Mouse (Mus musculus): ENCODE measurements around the gene Tpk1. TPM values are rescaled to one million over a fixed set of nuclear protein-coding genes. Genes with fewer than 3 reads are reported as not detected.
"Not testable (repeated sequence)": the region's sequence is repeated elsewhere in the genome, so short reads cannot be mapped to it uniquely, and the experiment has no call there.

Tpk1 gene
- polyA plus RNA-seq, 1 experiment = 33.1 TPM

GRCm38 (mm10) chr6:43642375-43642774 lies 23.7 kb downstream of the Tpk1 start:
- no peak for TF ChIP-seq CTCF (conservative IDR thresholded peaks at IDR 0.05; ENCODE audit: insufficient read depth, insufficient read length, low read depth, low read length)
- TF ChIP-seq POLR2A (IDR thresholded peaks at IDR 0.05; ENCODE audit: low read depth, low read length) = no peak
- 52% methylated on average over 5 of the region's 5 CpGs for WGBS
- no peak for DNase-seq
- H3K27ac ChIP-seq (ENCODE audit: insufficient read depth, low read depth, low read length) = no peak overlapping the region
- H3K27me3 ChIP-seq (replicated peaks; ENCODE audit: control insufficient read depth, insufficient read depth, low read length) = no peaks in the 10 kb centered on the region
- no peak overlapping the region for H3K4me3 ChIP-seq (ENCODE audit: insufficient read depth, low read depth, low read length)
- no peaks in the 10 kb centered on the region for H3K36me3 ChIP-seq (ENCODE audit: control insufficient read depth, insufficient read depth, low read length)
- peaks cover 3% of the 10 kb centered on the region; the same call in 1 of the 2 replicates for H3K4me1 ChIP-seq (ENCODE audit: control insufficient read depth, insufficient read depth, low read length)

- peaks cover 3% of the 10 kb centered on the region; the same call in 1 of the 2 replicates for H3K4me1 ChIP-seq (ENCODE audit: control insufficient read depth, insufficient read depth, low read length)
- DNase-seq = no peak
- H3K27me3 ChIP-seq (replicated peaks; ENCODE audit: control insufficient read depth, insufficient read depth, low read length) = no peaks in the 10 kb centered on the region
- H3K36me3 ChIP-seq (ENCODE audit: control insufficient read depth, insufficient read depth, low read length) = no peaks in the 10 kb centered on the region
- TF ChIP-seq POLR2A (IDR thresholded peaks at IDR 0.05; ENCODE audit: low read depth, low read length) = no peak
- TF ChIP-seq CTCF (conservative IDR thresholded peaks at IDR 0.05; ENCODE audit: insufficient read depth, insufficient read length, low read depth, low read length) = no peak
- H3K27ac ChIP-seq (ENCODE audit: insufficient read depth, low read depth, low read length) = no peak overlapping the region
- no peak overlapping the region for H3K4me3 ChIP-seq (ENCODE audit: insufficient read depth, low read depth, low read length)
These were observed 25.5 kb downstream of the Tpk1 start for GRCm38 (mm10) chr6:43640621-43641020.

- no peak overlapping the region for H3K4me3 ChIP-seq (ENCODE audit: insufficient read depth, low read depth, low read length)
- H3K27ac ChIP-seq (ENCODE audit: insufficient read depth, low read depth, low read length) = no peak overlapping the region
- DNase-seq = no peak
- 84% methylated on average over 1 of the region's 1 CpGs for WGBS
- no peak for TF ChIP-seq CTCF (conservative IDR thresholded peaks at IDR 0.05; ENCODE audit: insufficient read depth, insufficient read length, low read depth, low read length)
- TF ChIP-seq POLR2A (IDR thresholded peaks at IDR 0.05; ENCODE audit: low read depth, low read length) = no peak
- peaks cover 3% of the 10 kb centered on the region; the same call in 1 of the 2 replicates for H3K4me1 ChIP-seq (ENCODE audit: control insufficient read depth, insufficient read depth, low read length)
- no peaks in the 10 kb centered on the region for H3K27me3 ChIP-seq (replicated peaks; ENCODE audit: control insufficient read depth, insufficient read depth, low read length)
- H3K36me3 ChIP-seq (ENCODE audit: control insufficient read depth, insufficient read depth, low read length) = no peaks in the 10 kb centered on the region
These were observed 27.2 kb downstream of the Tpk1 start for GRCm38 (mm10) chr6:43638865-43639264.

- no peak for DNase-seq
- 54% methylated on average over 3 of the region's 3 CpGs for WGBS
- no peaks in the 10 kb centered on the region for H3K4me1 ChIP-seq (ENCODE audit: control insufficient read depth, insufficient read depth, low read length)
- TF ChIP-seq CTCF (conservative IDR thresholded peaks at IDR 0.05; ENCODE audit: insufficient read depth, insufficient read length, low read depth, low read length) (no peak), POLR2A (IDR thresholded peaks at IDR 0.05; ENCODE audit: low read depth, low read length) (no peak)
- H3K36me3 ChIP-seq (ENCODE audit: control insufficient read depth, insufficient read depth, low read length) = no peaks in the 10 kb centered on the region
- no peak overlapping the region for H3K4me3 ChIP-seq (ENCODE audit: insufficient read depth, low read depth, low read length)
- no peak overlapping the region for H3K27ac ChIP-seq (ENCODE audit: insufficient read depth, low read depth, low read length)
- no peaks in the 10 kb centered on the region for H3K27me3 ChIP-seq (replicated peaks; ENCODE audit: control insufficient read depth, insufficient read depth, low read length)
These were observed 28.0 kb downstream of the Tpk1 start for GRCm38 (mm10) chr6:43638119-43638518.

- H3K27ac ChIP-seq (ENCODE audit: insufficient read depth, low read depth, low read length) = no peak overlapping the region
- DNase-seq = no peak
- H3K36me3 ChIP-seq (ENCODE audit: control insufficient read depth, insufficient read depth, low read length) = no peaks in the 10 kb centered on the region
- H3K27me3 ChIP-seq (replicated peaks; ENCODE audit: control insufficient read depth, insufficient read depth, low read length) = no peaks in the 10 kb centered on the region
- H3K4me3 ChIP-seq (ENCODE audit: insufficient read depth, low read depth, low read length) = no peak overlapping the region
- 64% methylated on average over 11 of the region's 11 CpGs for WGBS
- H3K4me1 ChIP-seq (ENCODE audit: control insufficient read depth, insufficient read depth, low read length) = no peaks in the 10 kb centered on the region
- TF ChIP-seq CTCF (conservative IDR thresholded peaks at IDR 0.05; ENCODE audit: insufficient read depth, insufficient read length, low read depth, low read length) (no peak), POLR2A (IDR thresholded peaks at IDR 0.05; ENCODE audit: low read depth, low read length) (no peak)
These were observed 29.0 kb downstream of the Tpk1 start for GRCm38 (mm10) chr6:43636980-43637638.

- Histone ChIP-seq H3K4me1 (ENCODE audit: control insufficient read depth, insufficient read depth, low read length) (no peaks in the 10 kb centered on the region), H3K36me3 (ENCODE audit: control insufficient read depth, insufficient read depth, low read length) (no peaks in the 10 kb centered on the region), H3K27ac (ENCODE audit: insufficient read depth, low read depth, low read length) (no peak overlapping the region), H3K27me3 (replicated peaks; ENCODE audit: control insufficient read depth, insufficient read depth, low read length) (no peaks in the 10 kb centered on the region), H3K4me3 (ENCODE audit: insufficient read depth, low read depth, low read length) (no peak overlapping the region)
- no peak for TF ChIP-seq CTCF (conservative IDR thresholded peaks at IDR 0.05; ENCODE audit: insufficient read depth, insufficient read length, low read depth, low read length)
- TF ChIP-seq POLR2A (IDR thresholded peaks at IDR 0.05; ENCODE audit: low read depth, low read length) = no peak
- no peak for DNase-seq
- 91% methylated on average over 3 of the region's 3 CpGs for WGBS
These were observed 32.6 kb downstream of the Tpk1 start for GRCm38 (mm10) chr6:43633308-43633963.

- no peaks in the 10 kb centered on the region for H3K36me3 ChIP-seq (ENCODE audit: control insufficient read depth, insufficient read depth, low read length)
- H3K27ac ChIP-seq (ENCODE audit: insufficient read depth, low read depth, low read length) = no peak overlapping the region
- TF ChIP-seq CTCF (conservative IDR thresholded peaks at IDR 0.05; ENCODE audit: insufficient read depth, insufficient read length, low read depth, low read length) (no peak), POLR2A (IDR thresholded peaks at IDR 0.05; ENCODE audit: low read depth, low read length) (no peak)
- H3K27me3 ChIP-seq (replicated peaks; ENCODE audit: control insufficient read depth, insufficient read depth, low read length) = no peaks in the 10 kb centered on the region
- DNase-seq = no peak
- no peaks in the 10 kb centered on the region for H3K4me1 ChIP-seq (ENCODE audit: control insufficient read depth, insufficient read depth, low read length)
- no peak overlapping the region for H3K4me3 ChIP-seq (ENCODE audit: insufficient read depth, low read depth, low read length)
These were observed 33.2 kb downstream of the Tpk1 start for GRCm38 (mm10) chr6:43632871-43633270.

GRCm38 (mm10) chr6:43623448-43623847 lies 42.6 kb downstream of the Tpk1 start:
- DNase-seq; H3K27me3 ChIP-seq (replicated peaks; ENCODE audit: control insufficient read depth, insufficient read depth, low read length); H3K36me3 ChIP-seq (ENCODE audit: control insufficient read depth, insufficient read depth, low read length); H3K4me1 ChIP-seq (ENCODE audit: control insufficient read depth, insufficient read depth, low read length); H3K4me3 ChIP-seq (ENCODE audit: insufficient read depth, low read depth, low read length); H3K27ac ChIP-seq (ENCODE audit: insufficient read depth, low read depth, low read length): not testable (repeated sequence)
- WGBS = 96% methylated on average over 6 of the region's 6 CpGs
